ENCODE assay signal across 22 mouse cellular contexts in the genomic region with DNA sequence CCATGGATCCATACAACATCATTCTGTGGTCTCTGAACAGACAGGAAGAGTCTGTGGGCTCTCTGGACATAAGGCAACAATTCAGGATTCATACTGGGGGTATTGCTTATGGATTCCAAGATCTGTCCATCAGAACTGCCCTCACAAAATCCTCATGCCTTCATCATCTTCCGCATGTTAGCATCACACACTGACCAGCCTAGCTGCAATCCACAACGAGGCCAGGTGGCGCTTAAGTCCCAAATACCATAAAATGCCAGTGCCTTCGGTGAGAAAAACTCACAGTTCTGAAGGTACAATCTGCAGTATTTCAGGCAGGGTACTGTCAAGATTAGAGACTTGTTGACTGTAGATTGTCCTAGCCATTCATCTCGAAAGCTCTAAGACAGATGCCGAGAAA. TPM values are rescaled to one million over a fixed set of nuclear protein-coding genes. Genes with fewer than 3 reads are reported as not detected.
DNase-seq lines count a peak whose midpoint lies in the region; ATAC-seq and TF ChIP-seq lines count a peak whose summit lies in the region.
"Had no signal": no experiment of that assay in that cellular context is flagged by ENCODE, and none has a peak within 500 bp of the region (broad histone marks: within the 10 kb centered on the region; RNA-seq: fewer than 3 reads in every experiment).

No protein-coding gene starts in this region.

- intact Hi-C loops in gastrocnemius, adult 2 months (cut with DNase I): loop anchor here (5.0 kb wide), 3 partner anchors 42 to 257 kb away; no protein-coding TSS in a partner anchor
- intact Hi-C loops in left cerebral cortex, adult 2 months (cut with DNase I): loop anchor here (5.0 kb wide), 2 partner anchors 62 to 262 kb away; no protein-coding TSS in a partner anchor

- no peak overlapping the region for H3K4me2 ChIP-seq in midbrain, embryonic 11.5 days
- H3K4me2 ChIP-seq in midbrain, postnatal 0 days (ENCODE audit: low read depth, low read length, poor library complexity, severe bottlenecking): no peak overlapping the region
- H3K4me2 ChIP-seq: heart, embryonic 11.5 days; hindbrain, embryonic 12.5 days; kidney, embryonic 15.5 days; limb, embryonic 15.5 days; lung, embryonic 14.5 days had no signal

- in situ Hi-C loops in Patski (cut with MboI; ENCODE audit: low pct_unique_long_range_greater_than_20kb): loop anchor here (5.0 kb wide), 1 partner anchor 53 kb away; no protein-coding TSS in a partner anchor

- no peaks in the 10 kb centered on the region for H3K36me3 ChIP-seq in midbrain, embryonic 11.5 days (ENCODE audit: control insufficient read depth, insufficient read depth, low read length)
- H3K36me3 ChIP-seq in midbrain, postnatal 0 days (ENCODE audit: insufficient read depth, low read length): no peaks in the 10 kb centered on the region
- H3K36me3 ChIP-seq: hindbrain, embryonic 12.5 days; neural tube, embryonic 12.5 days had no signal

- POLR2A ChIA-PET in Patski (lab: Charles Lee): interaction anchor here (1.2 to 4.8 kb wide), 4 partner anchors 10 to 242 kb away, joined by 3 to 29 read pairs (median 8); no protein-coding TSS in a partner anchor

- no peak overlapping the region for H3K4me3 ChIP-seq in gastrocnemius, adult 2 months
- no peak overlapping the region for H3K4me3 ChIP-seq in midbrain, embryonic 11.5 days (ENCODE audit: low read depth, low read length)
- H3K4me3 ChIP-seq in midbrain, postnatal 0 days (ENCODE audit: low read depth, low read length): no peak overlapping the region
- H3K4me3 ChIP-seq in left cerebral cortex, adult 2 months: no peak overlapping the region
- H3K4me3 ChIP-seq: embryonic facial prominence, embryonic 10.5 days; hindbrain, embryonic 12.5 days; kidney, embryonic 15.5 days; limb, embryonic 15.5 days; neural tube, embryonic 12.5 days had no signal

- no peaks in the 10 kb centered on the region for H3K9me3 ChIP-seq in midbrain, embryonic 11.5 days (ENCODE audit: control insufficient read depth, low read length)
- H3K9me3 ChIP-seq in midbrain, postnatal 0 days (ENCODE audit: low read length): no peaks in the 10 kb centered on the region
- H3K9me3 ChIP-seq: embryonic facial prominence, embryonic 10.5 days; hindbrain, embryonic 12.5 days; kidney, embryonic 15.5 days; limb, embryonic 15.5 days; neural tube, embryonic 12.5 days had no signal

- peaks cover 7% of the 10 kb centered on the region; the same call in 1 of the 2 replicates for H3K27me3 ChIP-seq in midbrain, embryonic 11.5 days (ENCODE audit: control insufficient read depth, insufficient read depth, low read length)
- H3K27me3 ChIP-seq in midbrain, postnatal 0 days (ENCODE audit: insufficient read depth, low read length): 0 out of 2 replicates have a peak, but pooled peaks cover 9% of the 10 kb centered on the region
- H3K27me3 ChIP-seq in Patski: no peaks in the 10 kb centered on the region
- H3K27me3 ChIP-seq: kidney, embryonic 15.5 days; limb, embryonic 15.5 days had no signal

- no peak overlapping the region for H3K9ac ChIP-seq in midbrain, embryonic 11.5 days (ENCODE audit: low read length)
- no peak overlapping the region for H3K9ac ChIP-seq in midbrain, postnatal 0 days (replicated peaks; ENCODE audit: low read length, poor library complexity, severe bottlenecking)
- H3K9ac ChIP-seq: hindbrain, embryonic 12.5 days; kidney, embryonic 15.5 days; limb, embryonic 15.5 days; liver, embryonic 14.5 days; lung, embryonic 14.5 days; neural tube, embryonic 12.5 days had no signal

- CTCF ChIA-PET in Patski (lab: Charles Lee): interaction anchor here (1.0 to 2.0 kb wide), 7 partner anchors 22 to 84 kb away, joined by 3 to 8 read pairs (median 3); no protein-coding TSS in a partner anchor

- peak overlapping the region; percentile 24; the same call in 1 of the 2 replicates for H3K27ac ChIP-seq in gastrocnemius, adult 2 months
- no peak overlapping the region for H3K27ac ChIP-seq in midbrain, embryonic 11.5 days (ENCODE audit: low read depth, low read length)
- no peak overlapping the region for H3K27ac ChIP-seq in midbrain, postnatal 0 days (ENCODE audit: low read depth, low read length)
- H3K27ac ChIP-seq in left cerebral cortex, adult 2 months: no peak overlapping the region
- H3K27ac ChIP-seq: embryonic facial prominence, embryonic 10.5 days; hindbrain, embryonic 12.5 days; kidney, embryonic 15.5 days; limb, embryonic 15.5 days; liver, embryonic 14.5 days; macrophage; neural tube, embryonic 12.5 days had no signal

- peaks cover 40% of the 10 kb centered on the region for H3K4me1 ChIP-seq in midbrain, embryonic 11.5 days (ENCODE audit: control insufficient read depth, insufficient read depth, low read length)
- H3K4me1 ChIP-seq in midbrain, postnatal 0 days (ENCODE audit: insufficient read depth, low read length): peaks cover 2% of the 10 kb centered on the region; the same call in 1 of the 2 replicates

- no peak for TF ChIP-seq CTCF in gastrocnemius, adult 2 months (IDR thresholded peaks at IDR 0.05)
- TF ChIP-seq CTCF in midbrain, postnatal 0 days (IDR thresholded peaks at IDR 0.05): no peak; the same call in 1 of the 2 replicates
- no peak for TF ChIP-seq CTCF in Patski (IDR thresholded peaks at IDR 0.05)
- TF ChIP-seq CTCF in left cerebral cortex, adult 2 months (IDR thresholded peaks at IDR 0.05): no peak

- no peak for ATAC-seq in midbrain, embryonic 11.5 days (ENCODE audit: low FRiP score)
- ATAC-seq in midbrain, postnatal 0 days (ENCODE audit: low FRiP score): no peak
- ATAC-seq in Patski: peak; percentile 9

- no peak for DNase-seq in gastrocnemius, adult 2 months
- no peak for DNase-seq in gastrocnemius, postnatal 10 days
- DNase-seq in midbrain, embryonic 11.5 days (ENCODE audit: low spot score, missing footprints): peak; percentile 87
- no peak for DNase-seq in midbrain, postnatal 0 days (ENCODE audit: low spot score)
- no peak for DNase-seq in Patski (ENCODE audit: low read depth, low spot score)
- no peak for DNase-seq in lung, postnatal 14 days
- no peak for DNase-seq in left cerebral cortex, adult 2 months (ENCODE audit: extremely low spot score in 1 of 2, low spot score in 2 of 2)
- DNase-seq: adrenal gland, postnatal 25 days; cerebellum, adult 9-10 months; heart, postnatal 14 days; kidney, adult 11 months; kidney, postnatal 36 days had no signal

- 62% methylated on average over 6 of the region's 6 CpGs for WGBS in midbrain, embryonic 11.5 days
- WGBS in midbrain, postnatal 0 days: 68% methylated on average over 6 of the region's 6 CpGs

RNA-seq across cellular contexts. Expression of a gene that starts 4.3 kb away (rescaled TPM):
- 10 to 100 TPM; 20.8 to 52.2 TPM for total RNA-seq in gastrocnemius, adult 2 months (2021)
- total RNA-seq in gastrocnemius, postnatal 10 days (2021): 10 to 100 TPM; 27.6 to 37.1 TPM
- 14.1 and 15.7 TPM in 2 replicates for polyA plus RNA-seq in midbrain, embryonic 11.5 days (2014; fragmentation: Nextera tagmentation; extraction: Ambion mirVana)
- total RNA-seq in midbrain, postnatal 0 days (2014; rRNA removed): 3.8 and 4.9 TPM in 2 replicates
- 5.3 and 5.6 TPM in 2 replicates for polyA plus RNA-seq in midbrain, postnatal 0 days (2015; fragmentation: Nextera tagmentation; extraction: Ambion mirVana)
- 1,216 TPM for polyA plus RNA-seq in Patski (2021)
- 10 to 100 TPM in 1 of 2 experiments, 1 to 10 TPM in 1; 7.8 to 12.6 TPM for total RNA-seq in left cerebral cortex, adult 2 months (2021)
- total RNA-seq: monocyte, adult 5-6 weeks had no signal
